Mouse (Mus musculus) lung, embryonic 14.5 days (tissue): ENCODE results near the gene Tes. TPM values are rescaled to one million over a fixed set of nuclear protein-coding genes. Genes with fewer than 3 reads are reported as not detected.

Experiments used
- ATAC-seq: fragments of 200-750 bp; cut with Nextera tagmentation; 2 replicates; pipeline ENCODE4 v1.8.0; 2017; ENCODE audit warnings: mild to moderate bottlenecking, moderate TSS enrichment, moderate library complexity; ENCODE audit not compliant: insufficient read depth
- DNase-seq: peaks from one replicate; pipeline ENCODE4 v3.0.0-alpha.2; 2015
- H3K27ac ChIP-seq: fragments of 300-500 bp; sonication (generic); 2 replicates; pipeline ENCODE4 v1.5.1; 2014; ENCODE audit warnings: low read depth, mild to moderate bottlenecking, moderate library complexity
- H3K27me3 ChIP-seq: fragments of 300-500 bp; sonication (generic); 2 replicates; pipeline ENCODE4 v1.6.1; 2014; ENCODE audit warnings: low read length, control low read depth; ENCODE audit not compliant: insufficient read depth
- H3K36me3 ChIP-seq: fragments of 300-500 bp; sonication (generic); 2 replicates; pipeline ENCODE4 v1.6.1; 2014; ENCODE audit warnings: control low read depth; ENCODE audit not compliant: insufficient read depth
- H3K4me1 ChIP-seq: fragments of 300-500 bp; sonication (generic); 2 replicates; pipeline ENCODE4 v1.6.1; 2014; ENCODE audit warnings: antibody characterized with exemption, control low read depth; ENCODE audit not compliant: insufficient read depth
- H3K4me2 ChIP-seq: fragments of 300-500 bp; sonication (generic); 2 replicates; pipeline ENCODE4 v1.6.1; 2014; ENCODE audit warnings: mild to moderate bottlenecking
- H3K4me3 ChIP-seq: fragments of 300-500 bp; sonication (generic); 2 replicates; pipeline ENCODE4 v1.5.1; 2014; ENCODE audit warnings: low read depth, low read length
- H3K9ac ChIP-seq: fragments of 300-500 bp; sonication (generic); 2 replicates; pipeline ENCODE4 v1.6.1; 2014
- H3K9me3 ChIP-seq: fragments of 300-500 bp; sonication (generic); 2 replicates; pipeline ENCODE4 v1.6.1; 2016; ENCODE audit warnings: low read depth, low read length, control low read depth
- CTCF ChIP-seq: IDR thresholded peaks from 2 replicates; pipeline ENCODE4 v1.5.1; 2016; ENCODE audit warnings: antibody characterized with exemption, low read depth
- WGBS: fragments of 180-500 bp; shearing (Covaris S2); extraction: QIAGEN DNeasy Blood & Tissue Kit; methylation state at CpG from one replicate; pipeline ENCODE4 v1.1.7; 2014; 5-methylcytosine and 5-hydroxymethylcytosine counted together
- polyA plus RNA-seq: library from polyadenylated mRNA; unstranded; fragments of >200 nt; fragmentation: Nextera tagmentation; extraction: Ambion mirVana; gene quantifications from 2 replicates; pipeline ENCODE4 v1.2.1, GENCODE M21; 2014

The Tes gene
- 77.0 and 78.9 TPM in 2 replicates for polyA plus RNA-seq

GRCm38 (mm10) chr6:17064936-17065790 lies at the start of gene Tes:
TSS of gene Tes (plus strand) at chr6:17065149.
- no peaks in the 10 kb centered on the region for H3K9me3 ChIP-seq
- peak within 1 kb of the TSS; percentile 72 for H3K4me3 ChIP-seq
- no peaks in the 10 kb centered on the region for H3K36me3 ChIP-seq
- H3K9ac ChIP-seq = peak within 1 kb of the TSS; percentile 89
- ATAC-seq = peak; percentile 94
- H3K27me3 ChIP-seq = no peaks in the 10 kb centered on the region
- DNase-seq = peak; percentile 88
- WGBS = under 1% methylated on average over 63 of the region's 63 CpGs
- H3K4me2 ChIP-seq = peak within 1 kb of the TSS; percentile 83
- H3K4me1 ChIP-seq = 0 out of 2 replicates have a peak, but pooled peaks cover 3% of the 10 kb centered on the region
- peak within 1 kb of the TSS; percentile 81 for H3K27ac ChIP-seq
- TF ChIP-seq CTCF = no peak

GRCm38 (mm10) chr6:17025886-17026285 lies 39.1 kb upstream of the Tes start:
- no peak for DNase-seq
- H3K36me3 ChIP-seq = no peaks in the 10 kb centered on the region
- no peaks in the 10 kb centered on the region for H3K4me1 ChIP-seq
- TF ChIP-seq CTCF = no peak
- no peaks in the 10 kb centered on the region for H3K9me3 ChIP-seq
- no peak overlapping the region for H3K27ac ChIP-seq
- H3K4me2 ChIP-seq = no peak overlapping the region
- no peak for ATAC-seq
- 61% methylated on average over 7 of the region's 7 CpGs for WGBS
- H3K9ac ChIP-seq = no peak overlapping the region
- no peaks in the 10 kb centered on the region for H3K27me3 ChIP-seq
- H3K4me3 ChIP-seq = no peak overlapping the region

- DNase-seq = peak; percentile 88
- no peak for ATAC-seq
- H3K27ac ChIP-seq = no peak overlapping the region
- 10% methylated on average over 8 of the region's 8 CpGs for WGBS
- H3K9ac ChIP-seq = no peak overlapping the region
- TF ChIP-seq CTCF = peak; percentile 75
- H3K27me3 ChIP-seq = no peaks in the 10 kb centered on the region
- no peak overlapping the region for H3K4me3 ChIP-seq
- no peak overlapping the region for H3K4me2 ChIP-seq
- H3K36me3 ChIP-seq = no peaks in the 10 kb centered on the region
- no peaks in the 10 kb centered on the region for H3K4me1 ChIP-seq
- H3K9me3 ChIP-seq = no peaks in the 10 kb centered on the region
Observed at GRCm38 (mm10) chr6:17027572-17027971, 37.4 kb upstream of the Tes start.

- no peaks in the 10 kb centered on the region for H3K27me3 ChIP-seq
- H3K9me3 ChIP-seq = no peaks in the 10 kb centered on the region
- DNase-seq (no peak), ATAC-seq (no peak)
- H3K36me3 ChIP-seq = no peaks in the 10 kb centered on the region
- WGBS = 69% methylated on average over 8 of the region's 8 CpGs
- no peak overlapping the region for H3K9ac ChIP-seq
- no peak overlapping the region for H3K27ac ChIP-seq
- H3K4me1 ChIP-seq = no peaks in the 10 kb centered on the region
- H3K4me3 ChIP-seq = no peak overlapping the region
- H3K4me2 ChIP-seq = no peak overlapping the region
- no peak for TF ChIP-seq CTCF
Observed at GRCm38 (mm10) chr6:17028809-17029208, 36.1 kb upstream of the Tes start.

- no peak overlapping the region for H3K27ac ChIP-seq
- no peak overlapping the region for H3K4me3 ChIP-seq
- H3K4me1 ChIP-seq = no peaks in the 10 kb centered on the region
- no peaks in the 10 kb centered on the region for H3K36me3 ChIP-seq
- DNase-seq = no peak
- no peak overlapping the region for H3K4me2 ChIP-seq
- ATAC-seq = no peak
- TF ChIP-seq CTCF = no peak
- no peaks in the 10 kb centered on the region for H3K27me3 ChIP-seq
- H3K9me3 ChIP-seq = no peaks in the 10 kb centered on the region
- WGBS = 11% methylated on average over 2 of the region's 2 CpGs
- no peak overlapping the region for H3K9ac ChIP-seq
Observed at GRCm38 (mm10) chr6:17032231-17032728, 32.7 kb upstream of the Tes start.

GRCm38 (mm10) chr6:17034095-17034494 lies 30.9 kb upstream of the Tes start:
- Histone ChIP-seq H3K36me3 (no peaks in the 10 kb centered on the region), H3K27me3 (no peaks in the 10 kb centered on the region), H3K27ac (no peak overlapping the region), H3K4me1 (no peaks in the 10 kb centered on the region), H3K9ac (no peak overlapping the region), H3K9me3 (no peaks in the 10 kb centered on the region), H3K4me3 (no peak overlapping the region), H3K4me2 (no peak overlapping the region)
- WGBS = 87% methylated on average over 2 of the region's 2 CpGs
- no peak for DNase-seq
- TF ChIP-seq CTCF = no peak
- no peak for ATAC-seq

GRCm38 (mm10) chr6:17035228-17035627 lies 29.7 kb upstream of the Tes start:
- TF ChIP-seq CTCF = no peak
- H3K36me3 ChIP-seq = no peaks in the 10 kb centered on the region
- no peak overlapping the region for H3K4me3 ChIP-seq
- DNase-seq (no peak), ATAC-seq (no peak)
- no peaks in the 10 kb centered on the region for H3K9me3 ChIP-seq
- H3K4me1 ChIP-seq = no peaks in the 10 kb centered on the region
- no peak overlapping the region for H3K9ac ChIP-seq
- no peak overlapping the region for H3K27ac ChIP-seq
- H3K27me3 ChIP-seq = no peaks in the 10 kb centered on the region
- no peak overlapping the region for H3K4me2 ChIP-seq
